Mouse (Mus musculus) spleen, adult 18-20 months (tissue): Measurements from ENCODE around the gene Esyt1.
"Not testable (repeated sequence)": the region's sequence is repeated elsewhere in the genome, so short reads cannot be mapped to it uniquely, and the experiment has no call there.

ENCODE experiments used
- DNase-seq, 2 experiments: peaks; one replicate each; pipeline ENCODE4 v3.0.0; 2022; ENCODE audit warnings: mixed read lengths in 2 of 2

The Esyt1 gene

GRCm38 (mm10) chr10:128525671-128526308, at the start of gene Esyt1:
TSS of gene Esyt1 (minus strand) at chr10:128525871.
- peak; percentile 87 to 91 for DNase-seq

- no peak for DNase-seq
Measured at GRCm38 (mm10) chr10:128575063-128575462, 49.4 kb upstream of the Esyt1 start.

- DNase-seq, result peak; percentile 92 to 93
Measured at GRCm38 (mm10) chr10:128565788-128566531, 40.3 kb upstream of the Esyt1 start, which contains the start of gene Pa2g4. TSS of gene Pa2g4 (minus strand) at chr10:128565987.

GRCm38 (mm10) chr10:128565206-128565787, 39.6 kb upstream of the Esyt1 start:
- DNase-seq, result peak; percentile 39 to 48

DNA sequence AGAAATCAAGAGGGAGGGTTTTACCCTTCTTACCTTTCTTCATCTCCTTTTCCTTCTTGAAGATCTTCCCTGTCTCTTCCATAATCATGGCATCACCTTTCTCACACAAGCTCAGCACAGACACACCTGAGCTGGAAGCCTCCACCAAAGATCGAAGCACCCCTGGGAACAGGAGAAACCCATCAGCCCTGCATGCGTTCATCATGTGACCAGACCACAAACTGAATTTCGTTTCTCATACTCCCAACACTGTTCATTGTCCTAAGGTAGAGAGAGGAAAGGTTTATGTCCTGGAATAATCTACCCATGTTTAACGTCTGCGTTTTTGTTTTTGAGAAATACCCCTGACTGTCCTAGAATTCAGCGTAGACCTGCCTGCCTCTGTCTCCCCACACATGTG, 37.9 kb upstream of the Esyt1 start:
- DNase-seq, result no peak

DNA sequence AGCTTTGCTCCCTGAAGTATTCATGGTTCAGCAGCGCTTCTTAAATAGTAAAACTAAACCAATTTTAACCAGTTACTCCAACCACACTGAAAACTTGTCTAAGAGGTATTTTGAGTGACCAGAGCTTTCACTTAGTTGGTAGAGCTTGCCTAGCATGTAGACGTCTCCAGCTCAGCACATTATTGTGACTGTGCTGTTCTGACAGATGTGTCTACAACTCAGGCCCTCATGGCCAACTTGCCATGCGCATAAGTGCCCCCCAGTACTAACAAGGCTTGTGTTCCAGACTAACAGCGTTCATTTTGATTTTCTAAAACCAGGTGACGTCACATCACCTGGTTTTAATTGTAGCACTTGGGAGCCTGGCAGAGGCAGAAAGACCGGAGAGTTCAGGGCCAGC, 31.3 kb upstream of the Esyt1 start:
- DNase-seq, result no peak

DNA sequence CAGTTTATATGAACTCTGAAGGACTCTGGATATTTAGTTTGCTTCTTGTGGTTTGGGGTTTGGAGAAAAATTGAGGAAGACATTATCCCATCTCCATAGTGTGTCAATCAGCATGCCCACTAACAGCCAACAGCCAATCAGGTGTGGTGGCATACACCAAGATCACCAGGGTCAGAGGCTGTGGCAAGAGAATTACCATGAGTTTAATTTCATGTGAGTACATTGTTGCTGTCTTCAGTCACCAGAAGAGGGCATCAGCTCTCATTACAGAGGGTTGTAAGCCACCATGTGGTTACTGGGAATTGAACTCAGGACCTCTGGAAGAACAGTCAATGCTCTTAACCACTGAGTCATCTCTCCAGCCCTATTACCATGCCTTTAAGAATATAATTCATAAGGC, 30.6 kb upstream of the Esyt1 start:
- no peak for DNase-seq

DNA sequence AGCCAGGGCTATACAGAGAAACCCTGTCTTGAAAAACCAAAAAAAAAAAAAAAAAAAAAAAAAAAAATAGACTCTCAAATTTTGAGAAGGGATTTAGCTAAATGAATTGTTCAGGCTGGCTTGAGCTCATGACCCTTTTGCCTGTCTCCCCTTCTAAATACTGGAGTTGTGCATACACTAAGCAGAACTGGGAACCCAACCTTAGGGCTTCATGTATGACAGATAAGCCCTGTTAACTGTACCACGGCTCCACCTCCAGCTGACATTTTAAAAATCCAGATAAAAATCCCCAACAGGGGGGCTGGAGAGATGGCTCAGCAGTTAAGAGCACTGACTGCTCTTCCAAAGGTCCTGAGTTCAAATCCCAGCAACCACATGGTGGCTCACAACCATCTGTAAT, 29.9 kb upstream of the Esyt1 start:
- not testable (repeated sequence) for DNase-seq

- not testable (repeated sequence) for DNase-seq
Measured at GRCm38 (mm10) chr10:128550144-128550823, 24.6 kb upstream of the Esyt1 start.

- DNase-seq, result not testable (repeated sequence)
Measured at GRCm38 (mm10) chr10:128549682-128550057, 24.0 kb upstream of the Esyt1 start.

DNA sequence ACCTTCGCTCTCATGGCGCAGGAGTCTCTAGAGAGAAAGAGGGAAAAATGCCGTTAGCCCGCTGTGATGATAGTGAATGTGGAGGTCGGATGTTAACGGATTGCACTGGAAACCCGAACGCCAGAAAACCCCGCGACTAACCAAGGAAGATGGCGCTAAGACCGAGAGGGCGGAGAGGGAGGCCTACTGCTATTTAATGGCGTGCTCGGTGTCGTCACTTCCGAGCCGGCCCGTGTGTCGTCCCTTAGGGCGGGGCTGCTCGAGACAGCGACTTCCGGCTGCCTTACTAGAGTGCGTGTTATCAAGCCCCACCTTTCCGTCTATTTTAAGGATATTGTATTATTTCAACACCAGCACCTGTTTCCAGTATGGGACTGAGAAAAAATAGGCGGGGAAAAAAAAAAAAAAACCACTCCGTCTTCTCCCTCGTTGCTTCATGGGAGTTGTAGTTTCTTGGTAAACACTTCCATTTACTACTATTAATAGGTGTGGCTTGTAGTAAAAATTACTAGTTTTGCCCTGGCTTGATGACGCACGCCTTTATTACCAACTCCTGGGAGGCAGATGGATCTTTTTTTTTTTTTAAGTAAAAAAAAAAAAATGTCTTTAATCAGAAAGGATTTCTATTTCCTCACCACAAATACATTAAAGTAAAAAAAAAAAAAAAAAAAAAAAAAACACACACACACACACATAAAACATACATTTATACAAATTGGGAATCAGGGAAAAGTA, 23.4 kb upstream of the Esyt1 start, which contains the start of gene Rpl41:
Gene Rpl41, minus strand, starts transcription at position 359 of the 735 bp plus-strand sequence.
- DNase-seq, result peak; percentile 86 to 89

DNA sequence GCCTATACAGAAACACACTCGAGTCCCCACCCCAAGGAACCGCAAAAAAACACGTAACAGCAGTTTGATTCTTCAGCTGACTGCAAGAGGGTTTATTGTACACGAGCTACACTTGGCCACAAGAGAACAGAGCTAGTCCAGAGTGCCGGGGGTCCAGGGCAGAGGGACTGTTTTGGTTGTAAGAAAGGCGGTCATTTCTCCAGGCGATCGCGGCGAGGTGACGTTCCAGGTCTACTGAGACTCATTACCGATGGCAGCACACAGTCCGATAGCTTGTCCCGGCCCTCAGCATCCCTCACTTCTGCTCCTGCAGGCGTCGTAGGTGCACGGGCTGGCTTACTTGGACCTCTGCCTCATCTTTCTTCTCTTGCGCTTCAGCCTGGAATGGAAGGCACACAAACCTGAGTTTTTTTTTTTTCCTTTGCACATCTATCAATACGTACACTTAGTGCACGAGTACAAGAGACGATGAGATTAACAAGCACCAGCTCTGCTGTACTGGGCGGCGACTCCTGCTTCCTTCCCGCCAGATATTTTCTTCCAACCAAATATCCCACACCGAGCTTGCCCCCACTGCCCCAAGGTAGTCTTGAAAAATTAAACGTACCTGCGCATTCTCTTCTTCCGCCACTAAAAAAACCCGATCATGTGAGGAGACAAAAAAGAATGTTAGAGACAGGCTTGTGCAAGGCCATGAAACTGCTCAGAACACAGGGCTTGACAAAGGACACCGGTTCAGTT, 22.6 kb upstream of the Esyt1 start:
- peak; percentile 22 to 49 for DNase-seq

DNA sequence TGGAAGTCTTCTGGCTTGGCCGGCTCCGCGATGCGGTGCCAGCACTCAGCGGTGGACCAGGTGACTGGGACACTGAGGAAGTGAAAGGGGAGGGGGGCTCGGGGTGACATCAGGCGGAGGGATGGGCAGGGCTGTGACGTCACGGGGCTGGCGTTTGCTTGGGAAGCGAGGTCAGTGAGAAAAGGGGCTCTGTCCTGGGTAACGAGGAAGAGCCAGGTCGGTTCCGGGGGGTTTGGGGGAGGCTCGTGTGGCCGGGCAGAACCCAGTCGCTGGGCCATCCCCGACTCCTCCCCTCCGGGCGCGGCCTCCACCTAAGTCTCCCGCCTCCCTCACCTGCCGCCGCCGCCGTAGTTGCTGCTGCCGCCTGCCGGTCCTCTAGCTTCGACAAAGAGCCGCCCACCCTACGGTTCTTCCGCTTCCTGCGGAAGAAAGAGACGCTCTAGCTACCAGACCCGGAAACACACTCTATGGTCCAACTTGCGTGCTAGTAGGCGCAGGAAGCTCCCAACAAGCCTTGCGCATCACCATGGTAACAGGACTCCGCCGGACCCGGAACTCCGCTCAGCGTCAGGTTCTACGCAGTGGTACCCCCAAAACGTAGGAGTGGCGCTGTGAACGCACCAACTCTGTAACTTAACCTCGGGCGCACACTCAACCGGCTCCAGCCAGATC, 21.8 kb upstream of the Esyt1 start, which contains the start of gene Zc3h10:
Gene Zc3h10, minus strand, starts transcription at position 414 of the 672 bp plus-strand sequence.
- DNase-seq, result peak; percentile 86 to 92

GRCm38 (mm10) chr10:128546787-128547186, 21.1 kb upstream of the Esyt1 start:
- DNase-seq, result no peak

GRCm38 (mm10) chr10:128546361-128546760, 20.7 kb upstream of the Esyt1 start:
- no peak for DNase-seq

DNA sequence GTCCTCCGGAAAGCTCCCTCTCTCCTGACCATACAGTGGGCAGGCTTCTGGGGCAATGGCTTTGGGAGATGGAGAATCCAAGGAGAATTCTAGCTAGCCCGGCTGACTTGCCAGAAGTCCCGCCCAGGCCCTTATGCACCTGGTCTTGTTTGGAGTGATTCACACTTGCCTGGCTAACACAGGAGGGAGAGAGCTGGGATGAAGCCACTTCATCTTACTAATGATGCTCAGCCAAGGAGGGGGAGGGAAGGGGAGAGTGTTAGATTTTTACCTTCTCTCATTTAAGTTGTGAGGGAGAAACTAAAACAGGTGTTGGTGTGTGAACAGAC, 19.9 kb upstream of the Esyt1 start:
- no peak for DNase-seq

GRCm38 (mm10) chr10:128544674-128545569, 19.3 kb upstream of the Esyt1 start:
- no peak for DNase-seq

- no peak for DNase-seq
Measured at GRCm38 (mm10) chr10:128544151-128544657, 18.5 kb upstream of the Esyt1 start.

- DNase-seq, result no peak
Measured at GRCm38 (mm10) chr10:128543100-128543499, 17.4 kb upstream of the Esyt1 start.

GRCm38 (mm10) chr10:128538340-128538870, 12.7 kb upstream of the Esyt1 start:
- DNase-seq, result no peak
